In genomic region chr15:84820811-84821210, GRCm38 (mm10) we compare ENCODE assay signal across 8 mouse cellular contexts.
"Had no signal": no experiment of that assay in that cellular context is flagged by ENCODE, and none has a peak within 500 bp of the region (broad histone marks: within the 10 kb centered on the region; RNA-seq: fewer than 3 reads in every experiment).

No protein-coding gene starts in this region.

- DNase-seq: kidney, adult 2 months; kidney, postnatal 25 days; left cerebral cortex, postnatal 4 days; liver, postnatal 0 days; lung, embryonic 14.5 days; midbrain, embryonic 14.5 days; thymus, adult 18-20 months; thymus, postnatal 36 days had no signal
